Mouse (Mus musculus) small intestine, adult 2 months (tissue): ENCODE data around the gene Cks1b. TPM values are rescaled to one million over a fixed set of nuclear protein-coding genes. Genes with fewer than 3 reads are reported as not detected.
"Not testable (repeated sequence)": the region's sequence is repeated elsewhere in the genome, so short reads cannot be mapped to it uniquely, and the experiment has no call there.

Experiments
- H3K27ac ChIP-seq: fragments of 200-500 bp; 2 replicates; pipeline ENCODE4 v1.5.1; 2012; ENCODE audit warnings: low read depth, low read length, control low read depth, inconsistent platforms; ENCODE audit not compliant: insufficient read depth
- H3K27me3 ChIP-seq: fragments of 200-500 bp; 2 replicates; pipeline ENCODE4 v1.6.1; 2012; ENCODE audit warnings: mild to moderate bottlenecking, moderate library complexity, low read length, inconsistent platforms; ENCODE audit not compliant: control insufficient read depth, insufficient read depth
- H3K36me3 ChIP-seq: fragments of 200-500 bp; 2 replicates; pipeline ENCODE4 v1.6.1; 2012; ENCODE audit warnings: mild to moderate bottlenecking, low read length, control low read depth, inconsistent platforms; ENCODE audit not compliant: control insufficient read depth, insufficient read depth
- H3K4me1 ChIP-seq: fragments of 200-500 bp; 2 replicates; pipeline ENCODE4 v1.6.1; 2012; ENCODE audit warnings: low read length, inconsistent platforms, mixed read lengths; ENCODE audit not compliant: control insufficient read depth, insufficient read depth, insufficient read length
- H3K4me3 ChIP-seq: fragments of 200-500 bp; 2 replicates; pipeline ENCODE4 v1.5.1; 2012; ENCODE audit warnings: low read depth, mild to moderate bottlenecking, control low read depth, inconsistent platforms, low read length, moderate library complexity
- CTCF ChIP-seq: fragments of 200-500 bp; IDR thresholded peaks from 2 replicates; pipeline ENCODE4 v1.5.1; 2012; ENCODE audit warnings: low read depth, mild to moderate bottlenecking, control low read depth, inconsistent platforms, low read length, moderate library complexity, mixed read lengths; ENCODE audit not compliant: insufficient replicate concordance, insufficient read length; ENCODE audit errors: extremely low read depth
- POLR2A ChIP-seq: fragments of 200-500 bp; IDR thresholded peaks from 2 replicates; pipeline ENCODE4 v1.6.1; 2012; ENCODE audit warnings: low read depth, mild to moderate bottlenecking, control low read depth, inconsistent platforms, low read length, moderate library complexity
- WGBS: fragments of 180-500 bp; shearing (Covaris S2); methylation state at CpG from one replicate; pipeline ENCODE4 v1.1.7; 2018; 5-methylcytosine and 5-hydroxymethylcytosine counted together
- polyA plus RNA-seq: library from polyadenylated mRNA; depleted of rRNA; stranded (reverse); fragments of >200 nt; gene quantifications from 2 replicates; pipeline ENCODE4 v1.2.3, GENCODE M21; 2012

Cks1b gene
- polyA plus RNA-seq, 1 experiment, result 13.7 TPM

DNA sequence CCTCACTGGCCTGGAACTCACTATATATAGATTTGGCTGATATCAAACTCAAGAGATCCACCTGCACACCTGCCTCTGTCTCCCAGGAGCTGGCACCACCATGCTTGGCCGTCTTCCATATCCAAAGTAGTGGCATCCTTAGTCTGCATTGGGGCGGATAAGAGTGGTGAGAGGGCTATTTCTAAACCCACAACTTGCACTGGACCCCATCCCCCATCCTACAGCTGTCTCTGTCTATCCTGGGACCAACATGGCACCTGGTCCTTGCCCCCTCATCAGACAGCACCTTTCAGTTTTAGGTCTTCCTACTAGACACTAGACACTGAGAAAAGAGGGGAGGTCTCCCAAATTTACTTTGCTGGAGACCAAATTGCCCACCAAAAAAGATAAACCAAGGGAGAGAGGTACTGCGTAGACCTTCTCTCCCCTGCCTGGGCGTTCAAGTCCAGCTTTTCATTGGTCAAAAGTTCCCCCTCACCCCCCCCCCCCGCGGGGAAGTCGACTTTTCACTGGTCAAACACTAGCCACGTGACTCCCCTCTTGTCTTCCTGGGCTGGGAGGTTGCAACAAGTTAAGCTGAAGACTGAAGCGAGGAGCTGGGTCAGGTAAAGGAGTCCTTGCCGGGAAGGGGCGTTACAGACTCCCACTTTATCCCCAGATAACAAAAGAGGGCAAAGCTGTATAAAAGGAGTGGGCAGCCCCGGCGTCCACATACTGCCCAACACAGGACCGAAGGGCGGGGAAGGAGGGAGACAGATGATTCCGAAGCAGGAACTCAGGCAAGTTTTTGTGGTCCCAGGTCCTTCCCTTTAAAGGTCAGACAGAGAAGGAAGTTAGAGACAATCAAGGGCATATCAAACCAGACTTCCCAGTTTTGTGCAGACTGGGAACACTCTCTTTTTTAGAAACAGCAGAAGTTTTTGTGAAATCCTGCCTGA is 18.3 kb upstream of the Cks1b start, which contains the start of gene Pbxip1:
Gene Pbxip1 (plus strand): TSS at position 531 of the 938 bp plus-strand sequence.
- TF ChIP-seq POLR2A, result peak; percentile 86
- TF ChIP-seq CTCF, result no peak
- Histone ChIP-seq H3K36me3 (peaks cover 39% of the 10 kb centered on the region), H3K4me3 (peak within 1 kb of the TSS; percentile 79), H3K27ac (peak within 1 kb of the TSS; percentile 82), H3K4me1 (peaks cover 9% of the 10 kb centered on the region), H3K27me3 (no peaks in the 10 kb centered on the region)
- 2% methylated on average over 16 of the region's 16 CpGs for WGBS

- H3K36me3 ChIP-seq, result peaks cover 29% of the 10 kb centered on the region
- peaks cover 11% of the 10 kb centered on the region for H3K4me1 ChIP-seq
- 73% methylated on average over 7 of the region's 7 CpGs for WGBS
- no peak overlapping the region for H3K27ac ChIP-seq
- TF ChIP-seq POLR2A (no peak), CTCF (no peak)
- H3K4me3 ChIP-seq, result no peak overlapping the region
- H3K27me3 ChIP-seq, result no peaks in the 10 kb centered on the region
Observed at GRCm38 (mm10) chr3:89435041-89435440, 16.9 kb upstream of the Cks1b start.

- no peak overlapping the region for H3K4me3 ChIP-seq
- H3K27ac ChIP-seq, result no peak overlapping the region
- peaks cover 25% of the 10 kb centered on the region for H3K36me3 ChIP-seq
- no peaks in the 10 kb centered on the region for H3K27me3 ChIP-seq
- 73% methylated on average over 11 of the region's 11 CpGs for WGBS
- H3K4me1 ChIP-seq, result peaks cover 11% of the 10 kb centered on the region
- no peak for TF ChIP-seq CTCF
- TF ChIP-seq POLR2A, result no peak
Observed at GRCm38 (mm10) chr3:89434532-89434931, 16.3 kb upstream of the Cks1b start.

DNA sequence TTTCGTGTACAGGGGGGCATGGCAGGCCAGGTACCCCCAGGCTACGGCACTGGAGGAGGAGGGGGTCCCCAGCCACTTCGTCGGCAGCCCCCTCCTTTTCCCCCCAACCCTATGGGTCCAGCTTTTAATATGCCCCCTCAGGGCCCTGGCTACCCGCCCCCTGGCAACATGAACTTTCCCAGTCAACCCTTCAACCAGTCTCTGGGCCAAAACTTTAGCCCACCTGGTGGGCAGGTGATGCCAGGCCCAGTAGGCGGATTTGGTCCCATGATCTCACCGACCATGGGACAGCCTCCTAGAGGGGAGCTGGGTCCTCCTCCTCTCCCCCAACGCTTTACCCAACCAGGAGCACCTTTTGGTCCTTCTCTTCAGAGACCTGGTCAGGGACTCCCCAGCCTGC is 14.4 kb upstream of the Cks1b start:
- H3K27ac ChIP-seq, result no peak overlapping the region
- peaks cover 11% of the 10 kb centered on the region for H3K4me1 ChIP-seq
- H3K4me3 ChIP-seq, result no peak overlapping the region
- H3K36me3 ChIP-seq, result peaks cover 22% of the 10 kb centered on the region
- 99% methylated on average over 8 of the region's 8 CpGs for WGBS
- TF ChIP-seq POLR2A (no peak), CTCF (no peak)
- H3K27me3 ChIP-seq, result no peaks in the 10 kb centered on the region

- WGBS, result 2% methylated on average over 68 of the region's 68 CpGs
- no peaks in the 10 kb centered on the region for H3K27me3 ChIP-seq
- H3K36me3 ChIP-seq, result peaks cover 36% of the 10 kb centered on the region
- TF ChIP-seq CTCF (no peak), POLR2A (peak; percentile 54)
- H3K4me1 ChIP-seq, result peaks cover 2% of the 10 kb centered on the region
- H3K27ac ChIP-seq, result peak within 1 kb of the TSS; percentile 19; the same call in 1 of the 2 replicates
- peak within 1 kb of the TSS; percentile 84 for H3K4me3 ChIP-seq
Observed at GRCm38 (mm10) chr3:89430171-89431159, 12.3 kb upstream of the Cks1b start, which contains the start of gene Pygo2. Pygo2 (plus strand) TSS chr3:89430214.

DNA sequence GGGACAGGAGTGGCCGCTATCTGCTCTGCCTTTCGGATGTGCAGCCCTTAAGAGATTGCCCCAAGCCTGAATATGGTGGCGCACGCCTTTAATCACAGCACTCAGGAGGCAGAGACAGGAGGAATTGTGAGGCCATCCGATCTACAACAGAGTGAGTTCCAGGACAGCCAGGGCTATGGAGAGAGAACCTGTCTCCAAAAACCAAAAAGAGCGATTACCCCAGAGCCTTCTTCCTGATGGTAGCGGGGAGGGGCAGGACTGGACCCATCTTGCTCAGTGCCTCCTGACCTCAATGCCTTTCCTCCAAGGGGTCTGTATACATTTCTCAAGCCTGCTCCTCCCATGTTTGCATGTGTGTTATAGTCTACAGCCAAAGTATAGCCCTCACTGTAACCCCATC is 10.8 kb upstream of the Cks1b start:
- H3K4me1 ChIP-seq, H3K27ac ChIP-seq, H3K27me3 ChIP-seq, H3K4me3 ChIP-seq: not testable (repeated sequence)
- 96% methylated on average over 7 of the region's 7 CpGs for WGBS
- peaks cover 43% of the 10 kb centered on the region for H3K36me3 ChIP-seq

- H3K36me3 ChIP-seq, result peaks cover 33% of the 10 kb centered on the region
- TF ChIP-seq POLR2A (no peak), CTCF (no peak)
- no peaks in the 10 kb centered on the region for H3K27me3 ChIP-seq
- no peak overlapping the region for H3K4me3 ChIP-seq
- H3K4me1 ChIP-seq, result peaks cover 6% of the 10 kb centered on the region
- no peak overlapping the region for H3K27ac ChIP-seq
- WGBS, result 95% methylated on average over 4 of the region's 4 CpGs
Observed at GRCm38 (mm10) chr3:89425876-89426275, 7.7 kb upstream of the Cks1b start.
